Mouse (Mus musculus) stomach, embryonic 15.5 days (tissue): ENCODE results near the gene Slc12a8. TPM values are rescaled to one million over a fixed set of nuclear protein-coding genes. Genes with fewer than 3 reads are reported as not detected.
A peak's percentile ranks its signal among the peaks of the same experiment; 100 is the strongest.

ENCODE experiments used
- ATAC-seq: fragments of 200-750 bp; cut with Nextera tagmentation; 2 replicates; pipeline ENCODE4 v1.8.0; 2017; ENCODE audit warnings: low read depth, moderate number of reproducible peaks, moderate TSS enrichment; ENCODE audit not compliant: insufficient read depth, low FRiP score
- H3K27ac ChIP-seq: fragments of 300-500 bp; sonication (generic); 2 replicates; pipeline ENCODE4 v1.5.1; 2015; ENCODE audit warnings: mild to moderate bottlenecking, inconsistent platforms
- H3K27me3 ChIP-seq: fragments of 300-500 bp; sonication (generic); replicated peaks from 2 replicates; pipeline ENCODE4 v1.6.1; 2015; ENCODE audit warnings: inconsistent platforms
- H3K36me3 ChIP-seq: fragments of 300-500 bp; sonication (generic); 2 replicates; pipeline ENCODE4 v1.6.1; 2015; ENCODE audit warnings: inconsistent platforms
- H3K4me1 ChIP-seq: fragments of 300-500 bp; sonication (generic); 2 replicates; pipeline ENCODE4 v1.6.1; 2015; ENCODE audit warnings: inconsistent platforms
- H3K4me2 ChIP-seq: fragments of 300-500 bp; sonication (generic); 2 replicates; pipeline ENCODE4 v1.6.1; 2015; ENCODE audit warnings: mild to moderate bottlenecking, inconsistent platforms
- H3K4me3 ChIP-seq: fragments of 300-500 bp; sonication (generic); replicated peaks from 2 replicates; pipeline ENCODE4 v1.5.1; 2015; ENCODE audit warnings: inconsistent platforms
- H3K9ac ChIP-seq: fragments of 300-500 bp; sonication (generic); 2 replicates; pipeline ENCODE4 v1.6.1; 2015; ENCODE audit warnings: inconsistent platforms
- H3K9me3 ChIP-seq: fragments of 300-500 bp; sonication (generic); 2 replicates; pipeline ENCODE4 v1.6.1; 2016; ENCODE audit warnings: inconsistent platforms
- WGBS: fragments of 180-500 bp; shearing (Covaris S2); methylation state at CpG from one replicate; pipeline ENCODE4 v1.1.7; 2015; 5-methylcytosine and 5-hydroxymethylcytosine counted together
- polyA plus RNA-seq: library from polyadenylated mRNA; unstranded; fragments of >200 nt; fragmentation: Nextera tagmentation; extraction: Ambion mirVana; gene quantifications from 2 replicates; pipeline ENCODE4 v1.2.1, GENCODE M21; 2015

The Slc12a8 gene
- polyA plus RNA-seq, 1 experiment from 2014 or later = 3.6 TPM

GRCm38 (mm10) chr16:33573703-33574102, 56.6 kb downstream of the Slc12a8 start:
- Histone ChIP-seq H3K9ac (no peak overlapping the region), H3K4me3 (no peak overlapping the region), H3K27me3 (no peaks in the 10 kb centered on the region), H3K4me1 (0 out of 2 replicates have a peak, but pooled peaks cover 4% of the 10 kb centered on the region), H3K36me3 (no peaks in the 10 kb centered on the region), H3K27ac (no peak overlapping the region), H3K4me2 (no peak overlapping the region), H3K9me3 (no peaks in the 10 kb centered on the region)
- 80% methylated on average over 7 of the region's 7 CpGs for WGBS
- no peak for ATAC-seq

- 69% methylated on average over 6 of the region's 6 CpGs for WGBS
- ATAC-seq = no peak
- H3K36me3 ChIP-seq = no peaks in the 10 kb centered on the region
- H3K4me1 ChIP-seq = peaks cover 10% of the 10 kb centered on the region
- no peak overlapping the region for H3K9ac ChIP-seq
- no peak overlapping the region for H3K4me3 ChIP-seq
- H3K9me3 ChIP-seq = no peaks in the 10 kb centered on the region
- no peak overlapping the region for H3K4me2 ChIP-seq
- H3K27me3 ChIP-seq = no peaks in the 10 kb centered on the region
- H3K27ac ChIP-seq = no peak overlapping the region
Measured at GRCm38 (mm10) chr16:33575728-33576127, 58.6 kb downstream of the Slc12a8 start.

GRCm38 (mm10) chr16:33576271-33577189, 59.4 kb downstream of the Slc12a8 start:
- no peaks in the 10 kb centered on the region for H3K27me3 ChIP-seq
- no peak for ATAC-seq
- no peak overlapping the region for H3K4me2 ChIP-seq
- 0 out of 2 replicates have a peak overlapping the region, but pooled peaks have one; percentile 23 for H3K27ac ChIP-seq
- H3K9ac ChIP-seq = no peak overlapping the region
- H3K36me3 ChIP-seq = no peaks in the 10 kb centered on the region
- peaks cover 16% of the 10 kb centered on the region for H3K4me1 ChIP-seq
- no peak overlapping the region for H3K4me3 ChIP-seq
- H3K9me3 ChIP-seq = no peaks in the 10 kb centered on the region
- 73% methylated on average over 36 of the region's 36 CpGs for WGBS

GRCm38 (mm10) chr16:33578462-33578861, 61.3 kb downstream of the Slc12a8 start:
- no peak overlapping the region for H3K4me3 ChIP-seq
- H3K4me2 ChIP-seq = no peak overlapping the region
- H3K9ac ChIP-seq = no peak overlapping the region
- no peaks in the 10 kb centered on the region for H3K9me3 ChIP-seq
- no peak for ATAC-seq
- H3K27ac ChIP-seq = no peak overlapping the region
- H3K4me1 ChIP-seq = peaks cover 23% of the 10 kb centered on the region
- no peaks in the 10 kb centered on the region for H3K36me3 ChIP-seq
- 79% methylated on average over 3 of the region's 3 CpGs for WGBS
- H3K27me3 ChIP-seq = no peaks in the 10 kb centered on the region

- Histone ChIP-seq H3K27ac (peak overlapping the region; percentile 84), H3K36me3 (no peaks in the 10 kb centered on the region), H3K4me3 (no peak overlapping the region), H3K9ac (no peak overlapping the region), H3K9me3 (no peaks in the 10 kb centered on the region), H3K27me3 (no peaks in the 10 kb centered on the region), H3K4me1 (peaks cover 40% of the 10 kb centered on the region), H3K4me2 (no peak overlapping the region)
- WGBS = 82% methylated on average over 2 of the region's 2 CpGs
- ATAC-seq = no peak
Measured at GRCm38 (mm10) chr16:33580331-33580730, 63.2 kb downstream of the Slc12a8 start.

GRCm38 (mm10) chr16:33580736-33581241, 63.7 kb downstream of the Slc12a8 start:
- H3K36me3 ChIP-seq = no peaks in the 10 kb centered on the region
- H3K27ac ChIP-seq = peak overlapping the region; percentile 84
- H3K4me1 ChIP-seq = peaks cover 45% of the 10 kb centered on the region
- H3K9me3 ChIP-seq = no peaks in the 10 kb centered on the region
- no peaks in the 10 kb centered on the region for H3K27me3 ChIP-seq
- H3K4me3 ChIP-seq = no peak overlapping the region
- no peak overlapping the region for H3K4me2 ChIP-seq
- ATAC-seq = peak; percentile 14; the same call in 1 of the 2 replicates
- no peak overlapping the region for H3K9ac ChIP-seq

- Histone ChIP-seq H3K36me3 (no peaks in the 10 kb centered on the region), H3K4me1 (peaks cover 47% of the 10 kb centered on the region), H3K27me3 (no peaks in the 10 kb centered on the region), H3K27ac (peak overlapping the region; percentile 84), H3K4me2 (no peak overlapping the region), H3K4me3 (no peak overlapping the region), H3K9me3 (no peaks in the 10 kb centered on the region), H3K9ac (no peak overlapping the region)
- no peak for ATAC-seq
- 37% methylated on average over 4 of the region's 4 CpGs for WGBS
Measured at GRCm38 (mm10) chr16:33581661-33582099, 64.6 kb downstream of the Slc12a8 start.

GRCm38 (mm10) chr16:33582495-33582894, 65.4 kb downstream of the Slc12a8 start:
- 81% methylated on average over 8 of the region's 8 CpGs for WGBS
- H3K9me3 ChIP-seq = no peaks in the 10 kb centered on the region
- H3K4me3 ChIP-seq = no peak overlapping the region
- no peak overlapping the region for H3K9ac ChIP-seq
- peak overlapping the region; percentile 84 for H3K27ac ChIP-seq
- ATAC-seq = no peak
- no peaks in the 10 kb centered on the region for H3K27me3 ChIP-seq
- peaks cover 49% of the 10 kb centered on the region for H3K4me1 ChIP-seq
- H3K36me3 ChIP-seq = no peaks in the 10 kb centered on the region
- no peak overlapping the region for H3K4me2 ChIP-seq

GRCm38 (mm10) chr16:33583333-33583732, 66.2 kb downstream of the Slc12a8 start:
- Histone ChIP-seq H3K4me1 (peaks cover 53% of the 10 kb centered on the region), H3K27me3 (no peaks in the 10 kb centered on the region), H3K9ac (no peak overlapping the region), H3K9me3 (no peaks in the 10 kb centered on the region), H3K4me3 (no peak overlapping the region), H3K27ac (peak overlapping the region; percentile 92), H3K36me3 (no peaks in the 10 kb centered on the region), H3K4me2 (peak overlapping the region; percentile 42; the same call in 1 of the 2 replicates)
- 64% methylated on average over 3 of the region's 3 CpGs for WGBS
- ATAC-seq = no peak

GRCm38 (mm10) chr16:33583881-33584454, 66.8 kb downstream of the Slc12a8 start:
- 15% methylated on average over 19 of the region's 19 CpGs for WGBS
- Histone ChIP-seq H3K9ac (no peak overlapping the region), H3K4me2 (peak overlapping the region; percentile 42), H3K27ac (peak overlapping the region; percentile 92), H3K27me3 (no peaks in the 10 kb centered on the region), H3K4me1 (peaks cover 53% of the 10 kb centered on the region), H3K4me3 (0 out of 2 replicates have a peak overlapping the region, but pooled peaks have one; percentile 13), H3K36me3 (no peaks in the 10 kb centered on the region), H3K9me3 (no peaks in the 10 kb centered on the region)
- no peak for ATAC-seq

- H3K4me3 ChIP-seq = 0 out of 2 replicates have a peak overlapping the region, but pooled peaks have one; percentile 13
Measured at GRCm38 (mm10) chr16:33584455-33585082, 67.4 kb downstream of the Slc12a8 start.

More at GRCm38 (mm10) chr16:33584455-33585082, 67.4 kb downstream of the Slc12a8 start:
- Histone ChIP-seq H3K27ac (peak overlapping the region; percentile 92), H3K36me3 (no peaks in the 10 kb centered on the region), H3K4me2 (peak overlapping the region; percentile 42), H3K27me3 (no peaks in the 10 kb centered on the region), H3K9me3 (no peaks in the 10 kb centered on the region), H3K9ac (no peak overlapping the region), H3K4me1 (peaks cover 53% of the 10 kb centered on the region)
- WGBS = 13% methylated on average over 13 of the region's 13 CpGs
- peak; percentile 44 for ATAC-seq
